Mouse (Mus musculus) cerebellum, adult 11 months (tissue): ENCODE measurements around the gene 5031439G07Rik.
"Not testable (repeated sequence)": the region's sequence is repeated elsewhere in the genome, so short reads cannot be mapped to it uniquely, and the experiment has no call there.

ENCODE experiments used
- DNase-seq: peaks from one replicate; pipeline ENCODE4 v3.0.0; 2022

The 5031439G07Rik gene

DNA sequence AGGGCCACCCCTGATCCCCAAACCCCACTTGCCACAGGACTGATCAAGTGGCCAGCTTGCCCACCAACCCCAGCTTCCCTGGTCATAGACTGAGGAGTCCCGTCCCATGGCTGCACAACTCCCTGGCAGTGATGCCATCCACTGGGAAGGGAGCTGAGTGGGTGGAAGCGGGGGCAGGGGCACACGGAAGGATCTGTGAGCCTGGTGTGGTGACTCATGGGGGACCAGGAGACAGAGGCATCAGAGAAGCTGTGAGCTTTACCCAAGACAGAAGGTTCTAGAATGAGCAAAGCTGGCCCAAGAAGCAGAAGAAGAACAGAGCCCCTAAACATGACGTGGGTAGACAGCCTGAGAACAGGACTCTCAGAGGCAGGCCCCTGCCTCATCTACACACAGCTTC is 38.3 kb downstream of the 5031439G07Rik start:
- DNase-seq, result no peak

DNA sequence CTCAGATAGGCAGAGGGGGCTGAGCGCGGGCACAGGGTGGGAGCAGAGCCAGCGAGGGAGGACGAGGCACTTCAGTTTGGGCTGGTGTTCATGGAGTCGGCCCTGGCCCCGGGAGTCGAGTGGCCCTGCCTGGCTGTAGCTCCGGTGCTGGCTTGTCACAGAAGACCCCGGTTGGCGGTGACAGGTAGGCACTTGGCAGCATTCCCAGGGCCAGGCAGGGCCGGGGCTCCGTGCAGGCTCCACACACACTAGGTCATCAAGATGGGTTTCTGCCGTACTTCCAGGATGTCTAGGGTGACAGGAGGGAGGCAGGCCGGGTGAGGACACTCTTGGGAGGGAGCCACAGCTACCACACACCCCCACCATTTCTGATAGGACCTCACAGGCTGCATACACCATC is 39.4 kb downstream of the 5031439G07Rik start:
- no peak for DNase-seq

DNA sequence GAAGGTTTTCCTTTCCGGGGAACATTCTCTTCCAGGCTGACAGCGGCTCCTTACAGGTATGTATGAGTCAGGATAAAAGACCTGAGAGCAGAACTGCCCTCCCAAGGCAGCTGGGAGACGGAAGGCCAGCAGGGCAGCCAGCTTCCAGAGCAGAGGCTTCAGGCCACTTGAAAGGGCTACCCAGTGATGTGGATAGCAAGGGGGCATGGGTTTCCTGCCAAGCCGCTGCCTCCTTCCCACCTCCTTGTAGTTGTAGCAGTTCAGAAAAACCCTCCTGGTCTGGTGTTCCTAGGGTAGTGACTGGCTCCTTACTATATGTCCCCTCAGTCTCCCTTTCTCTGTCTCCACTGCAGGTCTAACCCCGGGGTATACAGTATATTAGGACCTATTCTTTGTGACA is 44.0 kb downstream of the 5031439G07Rik start:
- no peak for DNase-seq

DNA sequence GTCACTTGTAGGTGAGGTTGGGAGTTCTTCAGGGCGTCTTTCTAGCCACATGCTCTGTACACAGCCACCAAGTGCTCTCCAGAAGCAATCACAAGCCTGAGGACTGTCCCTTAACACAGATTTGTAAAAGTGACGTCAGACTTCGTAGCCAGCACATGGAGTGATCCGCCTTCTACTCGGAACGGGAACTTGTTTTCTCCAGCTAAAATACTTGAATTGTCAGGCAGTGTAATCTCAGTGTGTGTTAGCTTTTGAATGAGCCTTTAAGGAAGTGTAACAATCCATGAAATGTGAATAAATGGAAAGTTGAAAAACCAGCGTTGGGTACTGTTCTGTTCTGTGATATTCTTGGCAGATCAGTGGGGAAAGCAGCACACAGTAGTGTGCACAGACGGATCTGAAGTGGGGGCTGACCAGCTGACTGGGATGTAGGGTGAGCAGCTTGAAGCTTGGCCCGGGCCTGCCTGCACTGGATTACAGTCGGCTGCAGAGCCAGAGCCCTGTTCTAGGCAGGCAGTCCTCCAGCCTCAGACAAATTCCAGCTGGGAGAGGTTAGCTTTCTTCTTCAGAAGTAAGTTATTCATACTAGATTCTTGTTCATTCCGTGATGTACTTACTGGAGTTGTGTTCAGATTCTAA is 45.6 kb downstream of the 5031439G07Rik start:
- DNase-seq, result no peak

GRCm38 (mm10) chr15:84940102-84940501 is 48.2 kb downstream of the 5031439G07Rik start:
- no peak for DNase-seq

- no peak for DNase-seq
Measured at GRCm38 (mm10) chr15:84934901-84935300, 53.5 kb downstream of the 5031439G07Rik start.

DNA sequence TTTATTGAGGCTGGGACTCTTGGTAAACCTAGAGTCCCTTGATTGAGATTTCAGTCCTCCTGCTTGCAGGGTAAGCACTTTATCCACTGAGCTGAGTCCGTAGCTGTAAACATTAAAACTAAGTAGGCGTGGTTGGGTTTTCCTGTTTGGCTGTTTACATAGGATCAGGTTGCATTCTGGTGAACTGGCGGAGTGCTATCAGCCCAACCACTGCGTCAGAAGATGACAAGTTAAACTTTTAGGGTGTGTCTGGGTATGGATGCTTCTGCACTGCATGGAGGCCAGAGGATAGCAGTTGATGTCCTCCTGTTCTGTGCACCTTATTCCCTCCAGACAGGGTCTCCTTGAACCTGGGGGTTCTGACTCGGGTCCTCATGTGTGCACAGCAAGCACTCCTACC is 56.0 kb downstream of the 5031439G07Rik start:
- DNase-seq, result no peak

- no peak for DNase-seq
Measured at GRCm38 (mm10) chr15:84925495-84926018, 62.8 kb downstream of the 5031439G07Rik start.

- no peak for DNase-seq
Measured at GRCm38 (mm10) chr15:84924781-84925315, 63.5 kb downstream of the 5031439G07Rik start.

GRCm38 (mm10) chr15:84923508-84924181 is 64.7 kb downstream of the 5031439G07Rik start:
- DNase-seq, result no peak

- DNase-seq, result peak; percentile 100
Measured at GRCm38 (mm10) chr15:84922884-84923507, 65.4 kb downstream of the 5031439G07Rik start, which contains the start of gene Nup50. Gene Nup50 (plus strand): TSS chr15:84923411.

DNA sequence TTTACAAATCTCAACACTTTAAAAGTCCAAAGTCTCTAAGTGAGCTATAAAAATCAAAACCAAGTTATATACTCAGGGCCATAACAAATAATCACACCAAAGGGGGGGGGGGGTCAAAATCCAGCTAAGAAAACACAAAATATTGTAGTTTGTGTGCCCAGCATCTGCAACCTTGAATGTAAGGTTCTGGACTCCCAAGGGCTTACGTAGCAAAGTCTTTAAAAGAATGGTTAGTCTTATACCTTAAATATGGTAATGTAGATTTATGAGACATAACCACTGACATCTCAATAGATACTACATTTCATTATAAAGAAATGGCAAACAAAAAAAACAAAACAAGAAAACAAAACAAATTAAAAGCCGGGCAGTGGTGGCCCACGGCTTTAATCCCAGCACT is 68.4 kb downstream of the 5031439G07Rik start, which contains the start of gene Gm29666:
Gm29666 (minus strand) TSS at position 101 of the 400 bp plus-strand sequence.
- DNase-seq, result no peak

- no peak for DNase-seq
Measured at GRCm38 (mm10) chr15:84913201-84913600, 75.2 kb downstream of the 5031439G07Rik start.

DNA sequence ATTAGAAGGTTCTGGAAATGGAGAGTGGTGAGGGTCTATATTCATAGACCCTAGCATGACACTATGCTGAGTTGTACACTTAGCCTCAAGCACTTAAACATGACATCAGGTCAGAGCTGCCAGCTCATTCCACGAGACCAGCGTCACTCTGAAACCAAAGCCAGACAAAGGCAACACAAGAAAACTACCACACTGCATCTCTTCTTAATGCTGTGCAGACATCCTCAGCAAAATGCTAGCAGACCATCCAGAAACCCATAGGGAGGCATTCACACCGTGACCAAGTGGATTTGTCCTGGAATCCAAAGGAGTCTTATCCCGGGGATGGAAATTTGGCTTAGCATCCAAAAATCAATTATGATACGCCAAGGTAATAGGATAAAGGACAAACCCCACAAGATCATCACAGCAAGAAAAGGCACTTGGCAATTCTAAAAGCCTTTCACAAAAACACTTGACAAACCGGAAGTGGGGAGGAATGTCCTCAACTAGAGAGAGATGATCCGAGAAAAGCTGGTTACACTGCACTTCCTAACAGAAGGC is 84.4 kb downstream of the 5031439G07Rik start:
- no peak for DNase-seq

GRCm38 (mm10) chr15:84898077-84898476 is 90.3 kb downstream of the 5031439G07Rik start:
- DNase-seq, result no peak

- DNase-seq, result no peak
Measured at GRCm38 (mm10) chr15:84896664-84897063, 91.7 kb downstream of the 5031439G07Rik start.

DNA sequence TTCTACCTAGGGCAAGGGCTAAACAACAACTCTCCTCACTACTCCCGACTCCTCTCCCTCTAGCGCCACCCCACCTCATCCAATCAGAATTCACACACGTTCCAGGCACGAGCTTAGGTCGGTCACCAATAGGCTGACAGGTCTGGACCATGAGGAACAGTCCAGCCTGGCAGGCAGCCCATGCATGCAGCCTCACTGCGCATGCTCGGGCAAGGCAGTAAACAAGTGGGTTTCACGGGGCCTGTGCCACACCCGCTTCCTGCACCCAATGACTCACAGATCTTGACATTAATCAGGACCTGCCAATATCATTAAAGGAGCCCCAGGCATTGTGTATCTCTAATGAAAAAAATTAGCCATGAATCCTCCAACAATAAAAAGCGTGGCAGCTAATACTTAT is 92.1 kb downstream of the 5031439G07Rik start:
- DNase-seq, result not testable (repeated sequence)
